Mouse (Mus musculus) kidney, adult 9 months (tissue): ENCODE data around the gene Atp1b1.

ENCODE experiments used
- DNase-seq: peaks from one replicate; pipeline ENCODE4 v3.0.0; 2022

The Atp1b1 gene

DNA sequence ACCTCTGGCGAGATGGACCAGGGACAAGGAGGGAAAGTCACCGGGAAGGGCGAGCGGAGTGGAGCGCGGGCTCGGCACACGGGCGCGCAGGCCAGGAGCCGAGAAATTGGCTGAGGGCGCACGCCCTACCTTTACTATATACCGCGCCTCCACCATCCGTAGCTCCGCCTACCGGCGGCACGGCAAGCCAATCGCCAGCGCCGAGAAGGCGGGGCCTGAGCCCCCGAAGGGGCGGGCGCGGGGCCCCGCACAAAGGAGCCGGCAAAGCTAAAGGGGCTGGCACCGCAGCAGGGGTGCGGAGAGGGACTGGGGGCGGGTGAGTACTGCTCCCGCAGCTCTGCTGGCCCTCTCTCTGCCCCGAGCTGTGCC lies at the start of gene Atp1b1:
Gene Atp1b1 (minus strand): TSS at position 111 of the 369 bp plus-strand sequence.
- peak; percentile 94 for DNase-seq

DNA sequence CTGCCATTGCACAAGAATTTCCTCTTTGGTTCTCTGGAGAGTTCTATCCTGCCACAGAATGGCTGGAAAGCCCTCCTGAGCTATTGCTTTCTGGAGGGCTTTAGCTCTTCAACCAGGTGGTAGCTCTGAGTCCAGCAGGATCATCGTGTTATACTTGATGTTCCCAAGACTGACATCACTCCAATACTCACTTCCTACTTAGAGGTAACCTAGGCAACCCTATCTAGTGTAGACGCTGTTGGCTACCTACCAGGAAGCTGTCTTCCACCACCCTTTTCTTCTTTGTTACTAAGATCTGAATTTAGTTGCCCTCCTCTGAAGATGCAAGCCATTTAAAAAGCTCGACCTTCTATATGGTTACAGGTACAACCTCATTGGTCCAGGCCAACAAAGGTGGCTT lies 46.9 kb upstream of the Atp1b1 start:
- no peak for DNase-seq

DNA sequence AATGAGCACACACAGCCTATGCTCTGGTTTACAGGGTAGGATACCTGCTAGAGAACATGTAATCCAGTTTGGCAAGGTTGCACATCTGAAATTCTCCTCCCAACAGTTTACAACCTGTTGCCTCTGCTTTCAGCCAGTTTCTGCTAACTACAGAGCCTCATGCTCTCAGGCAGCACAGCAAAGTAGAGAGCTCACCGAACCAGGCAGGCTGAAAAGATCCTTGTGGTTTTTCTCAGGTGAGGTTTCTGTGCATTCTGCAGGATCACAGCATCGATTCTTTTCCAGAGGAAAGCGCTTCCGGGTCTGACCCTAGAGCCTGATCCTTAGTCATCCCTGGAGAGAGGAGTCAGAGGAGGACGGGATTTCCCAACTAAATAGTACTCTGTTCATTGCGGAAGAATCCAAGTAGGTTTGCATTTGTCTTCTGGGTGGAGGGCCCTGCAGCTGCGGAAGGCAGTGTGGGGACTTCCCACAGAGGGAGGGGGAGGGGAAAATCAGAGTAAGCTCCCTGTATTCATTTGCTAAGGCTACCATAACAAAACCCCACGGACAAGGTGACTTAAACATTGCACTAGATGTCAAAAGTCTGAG lies 45.1 kb upstream of the Atp1b1 start:
- peak; percentile 31 for DNase-seq

DNA sequence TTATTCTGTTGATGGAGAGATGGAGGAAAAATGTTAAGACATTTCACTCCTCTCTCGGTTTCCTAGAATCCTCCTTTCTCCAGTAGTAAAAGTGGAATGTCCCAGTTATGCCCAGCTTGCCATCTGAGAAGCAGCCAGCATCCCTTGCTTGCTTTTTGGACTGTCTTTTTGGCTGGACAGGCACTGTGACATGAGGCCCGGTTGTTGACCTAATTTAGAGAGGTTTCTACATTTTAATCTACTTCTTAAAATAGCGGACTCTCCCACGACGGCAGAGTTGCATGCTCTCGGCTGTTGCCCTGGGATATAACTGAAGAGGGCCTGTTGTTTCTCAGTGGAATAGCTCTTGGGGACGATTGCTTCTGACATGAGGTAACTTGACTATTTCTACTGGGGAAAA lies 44.1 kb upstream of the Atp1b1 start:
- DNase-seq, result no peak

DNA sequence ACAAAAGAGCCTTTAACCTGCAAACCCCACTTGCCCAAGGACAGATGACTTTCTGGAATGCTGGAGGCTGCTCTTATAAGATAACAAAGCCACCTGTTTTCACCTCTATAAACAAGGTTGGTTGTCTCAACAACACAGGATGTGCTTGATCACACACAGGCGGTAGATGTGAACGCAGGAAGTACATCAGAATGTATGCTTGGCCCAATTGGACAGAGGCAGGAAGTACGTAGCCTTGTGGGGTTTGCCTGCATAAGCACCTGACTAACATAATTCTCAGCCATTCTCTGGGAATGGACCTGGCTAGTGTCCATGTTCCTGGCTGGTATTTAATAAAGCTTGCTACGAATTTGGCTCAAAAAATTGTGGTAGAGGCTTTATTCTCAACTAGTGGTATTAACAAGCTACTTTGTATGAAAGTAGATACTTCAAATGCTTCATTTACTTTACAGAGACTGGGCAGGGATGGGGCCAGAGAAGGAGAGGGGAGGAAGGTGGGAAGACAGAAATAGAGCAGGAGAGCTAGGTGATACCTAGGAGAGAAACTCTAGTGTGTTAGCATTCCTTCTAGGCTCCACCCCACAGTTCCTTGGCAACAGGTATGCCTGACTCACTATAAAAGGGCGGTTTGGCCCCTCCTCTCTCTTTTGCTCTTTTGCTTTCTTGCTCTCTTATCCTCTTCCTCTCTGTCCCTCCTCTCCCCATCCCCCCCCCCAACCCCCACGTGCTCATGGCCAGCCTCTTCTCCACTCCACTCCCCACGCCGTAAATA lies 36.8 kb upstream of the Atp1b1 start:
- peak; percentile 27 for DNase-seq

DNA sequence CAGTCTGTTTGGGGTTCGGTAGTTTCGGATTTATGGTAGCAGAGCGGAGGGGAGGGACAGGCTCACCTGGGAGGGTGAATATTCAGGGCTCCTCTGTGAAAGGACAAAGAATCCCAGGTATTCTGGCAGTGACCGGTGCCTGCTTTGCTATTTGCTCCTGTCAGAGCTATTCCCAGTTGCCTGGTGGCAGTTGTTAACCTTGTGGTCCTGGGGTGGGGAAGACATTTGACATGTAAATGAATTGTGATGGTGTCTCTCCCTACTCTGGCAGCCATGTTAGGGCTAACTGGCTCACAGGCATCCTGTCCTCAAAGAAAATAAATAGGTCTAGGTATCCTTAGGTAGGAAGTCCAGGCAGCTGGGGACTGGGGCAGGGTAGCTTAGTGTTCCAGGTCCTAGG lies 36.1 kb upstream of the Atp1b1 start:
- no peak for DNase-seq

DNA sequence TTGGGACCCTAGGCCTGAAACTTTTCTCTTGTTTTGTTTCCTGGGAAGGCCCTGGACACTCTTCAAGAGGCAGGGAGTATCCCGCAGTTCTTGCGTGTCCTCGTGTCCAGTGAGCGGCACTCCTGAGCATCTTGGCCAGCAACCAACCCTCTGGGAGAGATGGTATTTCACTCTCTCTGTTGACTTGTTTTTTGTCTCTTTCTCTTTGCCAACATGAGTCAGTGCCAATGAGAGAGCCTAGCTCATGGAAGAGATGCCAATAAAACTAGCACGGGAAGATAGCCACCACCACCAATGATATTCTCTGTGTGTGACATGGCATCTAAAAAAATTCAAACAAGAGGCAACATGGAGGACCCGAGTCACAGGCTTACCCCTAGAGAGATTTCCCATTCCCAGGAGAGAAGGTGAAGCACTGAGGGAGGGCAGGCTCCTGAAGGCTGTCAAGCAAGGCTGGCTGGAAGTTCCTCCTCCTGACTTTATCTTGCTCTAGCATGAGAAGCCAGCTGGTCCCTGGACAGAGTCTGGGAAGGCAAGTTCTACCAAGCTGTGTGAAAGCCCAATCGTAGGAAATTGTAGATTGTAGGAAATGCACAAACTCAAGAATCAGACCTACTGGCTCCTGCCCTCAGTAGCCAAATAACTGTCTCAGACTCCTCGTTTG lies 35.0 kb upstream of the Atp1b1 start:
- peak; percentile 63 for DNase-seq

DNA sequence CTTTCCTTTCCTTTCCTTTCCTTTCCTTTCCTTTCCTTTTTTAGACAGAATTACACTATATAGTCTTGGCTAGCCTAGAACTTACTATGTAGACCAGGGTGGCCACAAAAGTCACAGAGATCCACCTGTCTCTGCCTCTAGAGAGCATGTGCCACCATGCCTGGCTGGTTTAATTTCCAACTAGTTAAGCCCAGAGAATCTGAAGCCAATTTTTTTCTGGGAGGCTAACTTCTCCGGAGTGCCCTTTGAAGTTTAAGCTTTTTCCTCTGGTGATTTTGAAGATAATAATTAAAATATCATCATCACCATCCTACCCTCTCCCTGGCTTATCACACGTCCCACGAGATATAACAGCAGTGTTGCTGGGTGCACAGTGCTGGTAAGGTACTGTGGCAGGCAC lies 34.3 kb upstream of the Atp1b1 start:
- peak; percentile 67 for DNase-seq

DNA sequence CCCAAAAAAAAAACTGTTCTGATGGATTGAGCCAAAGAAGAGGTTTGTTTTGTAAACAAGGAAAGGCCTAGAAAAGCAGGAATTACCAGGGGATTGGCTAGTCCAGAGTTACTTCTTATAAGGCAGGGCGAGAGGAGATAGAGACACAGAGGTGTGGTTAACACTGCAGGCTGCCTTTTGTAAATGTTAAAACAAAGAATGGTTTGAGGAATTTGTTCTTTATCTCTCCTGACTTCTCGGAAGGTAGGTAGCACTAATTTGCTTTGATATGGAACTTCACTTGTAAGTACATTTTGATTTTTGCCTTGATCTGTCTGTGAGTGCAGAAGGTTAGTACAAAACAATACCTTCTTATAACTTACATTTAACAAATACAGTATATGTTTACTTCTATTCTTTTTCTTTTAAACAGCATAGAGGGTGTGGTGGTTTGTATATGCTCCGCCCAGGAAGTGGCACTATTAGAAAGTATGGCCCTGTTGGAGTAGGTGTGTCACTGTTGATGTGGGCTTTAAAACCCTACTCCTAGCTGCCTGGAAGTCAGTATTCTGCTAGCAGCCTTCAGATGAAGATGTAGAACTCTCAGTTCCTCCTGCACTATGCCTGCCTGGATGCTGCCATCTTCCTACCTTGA lies 31.9 kb upstream of the Atp1b1 start:
- DNase-seq, result no peak

DNA sequence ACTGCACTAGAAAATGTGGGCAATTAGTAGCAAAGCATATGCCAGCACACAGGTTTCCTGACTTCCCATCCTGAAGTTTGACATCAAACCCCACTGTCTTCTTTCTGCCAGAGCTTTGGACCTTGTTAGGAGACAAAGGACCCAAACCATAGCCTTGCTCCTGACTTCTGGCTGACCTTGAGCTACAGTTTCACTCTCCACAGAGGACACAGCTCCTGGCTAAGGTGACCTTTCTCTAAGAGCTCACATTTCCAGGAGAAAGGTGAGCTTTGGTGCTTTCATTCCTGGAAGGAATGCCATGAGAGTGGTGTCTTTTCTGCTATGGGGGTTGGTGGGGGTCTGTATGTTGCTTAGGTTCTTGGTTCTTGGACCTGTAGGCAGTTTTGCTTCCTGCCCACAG lies 25.6 kb upstream of the Atp1b1 start:
- DNase-seq, result no peak

DNA sequence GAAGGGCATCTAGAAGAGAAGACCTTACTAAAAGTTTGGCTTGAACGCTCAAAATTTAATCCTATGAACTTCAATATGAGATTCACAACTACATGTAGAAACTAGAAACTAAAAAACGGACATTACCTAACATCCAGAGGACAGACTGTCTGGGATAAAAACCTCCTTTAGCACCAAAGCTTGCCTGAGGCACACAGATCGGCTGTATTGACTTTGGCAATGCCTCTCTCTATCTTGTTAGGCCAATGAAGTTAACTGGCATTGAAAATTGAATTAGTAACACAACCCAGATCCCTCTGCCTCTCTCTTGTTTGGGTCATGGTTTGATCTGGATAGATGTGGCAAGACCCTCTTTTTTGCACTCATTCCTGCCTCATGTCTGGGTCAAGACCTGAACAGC lies 24.7 kb upstream of the Atp1b1 start:
- no peak for DNase-seq

DNA sequence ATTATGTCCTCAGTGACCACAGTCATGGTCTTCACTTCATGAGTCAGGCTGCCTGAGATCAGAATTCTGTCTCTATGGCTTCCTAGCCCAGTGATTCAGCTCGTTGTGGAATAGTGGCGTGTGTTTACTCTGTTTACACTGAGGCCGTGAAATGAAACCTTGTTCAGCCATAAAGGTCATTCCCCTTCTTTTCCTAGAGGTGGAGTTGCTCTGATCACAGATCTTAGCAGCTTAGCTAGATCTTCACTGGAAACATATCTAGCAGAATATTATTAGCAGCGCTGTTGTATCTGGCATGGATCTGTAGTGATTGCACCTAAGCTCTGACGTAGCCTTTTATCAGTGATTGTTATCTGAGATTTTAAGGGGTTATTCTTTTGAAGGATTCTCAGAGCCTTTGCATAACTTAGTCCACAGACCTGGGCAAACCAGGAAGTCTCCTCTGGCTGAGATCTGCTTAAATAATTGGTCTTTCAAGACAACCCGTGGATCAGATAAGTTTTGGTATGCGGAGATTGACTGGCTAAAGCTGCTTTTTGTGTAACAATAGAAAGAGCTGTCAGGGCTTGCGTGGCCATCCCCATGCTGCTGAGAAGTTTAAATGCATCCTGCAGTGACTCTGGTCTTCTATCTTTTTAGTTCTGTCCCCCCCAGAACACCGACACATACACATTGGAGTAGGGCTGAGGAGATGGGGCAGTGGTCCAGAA lies 23.6 kb upstream of the Atp1b1 start:
- no peak for DNase-seq

DNA sequence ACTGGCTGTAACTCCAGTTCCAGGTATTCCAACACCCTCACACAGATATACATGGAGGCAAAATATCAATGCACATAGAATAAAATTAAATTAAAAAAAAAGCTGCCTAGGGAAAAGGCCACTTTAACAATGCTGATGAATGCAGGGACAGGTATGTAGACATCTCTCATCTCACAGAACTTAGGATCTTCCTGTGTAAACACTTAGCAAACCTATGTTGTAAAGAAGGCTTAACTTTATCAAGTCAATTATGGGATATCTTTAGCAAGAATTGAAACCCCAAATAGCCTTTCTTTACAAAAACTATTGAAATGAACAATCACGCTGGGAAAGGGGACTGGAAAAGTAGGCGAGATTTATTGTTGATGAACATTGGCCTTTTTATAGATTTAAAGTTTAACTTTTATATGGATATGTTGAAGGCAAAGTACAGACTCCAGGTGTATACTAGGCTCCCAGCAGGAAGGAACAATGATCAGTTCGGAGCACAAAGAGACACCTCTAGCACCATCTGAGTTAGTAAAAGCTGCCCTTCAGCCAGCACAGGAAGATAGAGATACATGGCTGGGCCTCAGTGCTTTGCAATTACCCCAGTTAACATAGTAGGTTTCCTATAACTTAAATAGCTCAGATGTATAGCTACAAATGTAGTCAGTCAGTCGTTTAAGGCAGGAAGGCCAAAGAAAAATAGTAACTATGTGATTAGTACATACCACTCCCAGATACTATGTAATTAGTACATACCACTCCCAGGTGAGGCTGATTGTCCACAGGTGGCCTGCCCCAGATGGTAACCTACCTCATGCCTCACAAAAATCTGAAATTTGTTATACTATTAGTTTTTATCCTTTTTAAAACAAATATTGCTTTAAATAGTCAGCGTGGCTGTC lies 22.8 kb upstream of the Atp1b1 start:
- no peak for DNase-seq

DNA sequence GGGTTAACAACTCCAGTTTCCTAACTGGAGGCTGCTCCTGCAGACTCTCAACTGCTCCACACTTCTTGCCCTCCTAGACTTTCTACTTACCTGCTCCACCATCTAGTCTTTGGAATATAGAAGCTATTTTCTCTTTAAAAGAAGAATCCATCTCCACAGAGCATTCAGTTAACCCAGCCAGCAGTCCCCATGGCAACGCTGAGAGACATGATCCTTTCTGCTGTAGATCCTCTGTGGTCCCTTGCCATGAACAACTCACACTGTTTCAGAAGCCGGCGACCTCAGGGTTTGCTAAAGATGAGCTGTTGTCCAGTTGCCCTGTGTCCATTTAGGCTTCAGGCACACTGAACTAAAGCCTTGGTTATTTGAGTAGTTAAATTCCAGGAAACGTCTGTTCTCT lies 17.7 kb upstream of the Atp1b1 start:
- DNase-seq, result no peak

DNA sequence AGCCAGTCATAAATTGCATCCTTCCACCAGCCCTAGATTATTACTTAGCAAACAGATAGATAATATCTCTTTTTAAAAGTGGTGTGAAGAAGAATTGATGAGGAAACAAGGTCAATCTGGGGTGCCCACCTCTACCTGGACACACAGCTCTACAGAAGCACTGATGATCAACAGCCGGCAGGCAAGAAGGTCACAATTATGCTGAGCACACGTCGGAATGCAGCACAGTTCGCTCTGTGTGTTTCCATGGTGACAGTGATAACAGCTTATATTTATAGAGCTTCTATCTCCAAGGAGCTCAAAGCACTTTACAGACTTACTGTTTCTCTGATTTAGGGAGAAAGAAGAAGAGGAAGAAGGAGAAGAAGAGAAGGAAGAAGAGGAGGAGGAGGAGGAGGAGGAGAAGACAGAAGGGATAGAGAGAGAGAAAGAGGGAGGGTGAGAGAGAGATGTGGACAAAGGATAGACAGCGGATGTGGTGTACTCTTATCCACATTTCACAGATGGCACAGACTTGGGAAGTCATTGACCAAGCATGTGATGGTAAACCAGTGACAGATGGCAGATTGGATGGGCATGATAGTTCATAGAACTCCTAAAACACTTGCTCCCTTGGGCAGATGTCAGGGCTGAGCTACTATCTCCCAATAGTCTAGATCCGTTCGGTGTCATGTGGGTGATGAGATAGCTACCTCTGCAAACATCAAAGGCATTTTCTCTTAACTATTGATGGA lies 16.8 kb upstream of the Atp1b1 start:
- DNase-seq, result no peak

DNA sequence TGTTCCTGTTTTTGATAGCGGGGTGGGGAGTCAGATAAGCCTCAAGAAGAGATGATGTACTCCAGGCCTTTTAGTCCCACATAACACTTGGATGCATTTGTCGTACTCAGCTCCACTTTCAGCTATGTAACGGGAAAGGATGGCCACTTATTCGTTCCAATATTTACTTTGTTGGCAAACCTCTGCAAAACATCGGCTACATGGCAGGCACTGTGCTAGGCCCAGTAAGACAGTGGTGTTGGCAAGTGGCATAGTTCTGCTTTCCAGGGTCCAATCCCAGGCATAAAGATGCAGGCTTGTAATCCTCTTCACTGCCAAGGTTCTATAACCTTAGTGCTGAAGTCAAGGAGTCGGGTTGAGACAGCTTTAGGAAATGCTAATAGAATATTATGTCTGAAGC lies 16.2 kb upstream of the Atp1b1 start:
- no peak for DNase-seq

DNA sequence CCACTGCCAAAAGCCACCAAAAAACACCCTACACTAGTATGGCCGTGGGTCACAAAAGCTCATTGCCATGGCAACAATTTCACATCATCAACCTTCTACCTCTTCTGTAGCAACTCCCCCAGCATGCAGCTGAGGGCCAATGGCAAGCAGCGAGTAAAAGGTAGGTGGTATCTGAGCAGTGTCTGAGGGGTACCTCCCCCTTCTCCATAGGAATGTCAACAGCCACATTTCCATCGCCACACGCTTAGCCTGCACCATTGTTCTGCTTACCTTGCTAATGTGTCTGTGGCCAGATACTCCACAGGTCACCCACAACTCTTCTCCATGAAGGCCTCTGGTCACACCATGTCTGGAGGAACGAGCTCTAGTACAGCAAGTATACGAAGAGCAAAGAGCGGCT lies 15.2 kb upstream of the Atp1b1 start:
- no peak for DNase-seq

DNA sequence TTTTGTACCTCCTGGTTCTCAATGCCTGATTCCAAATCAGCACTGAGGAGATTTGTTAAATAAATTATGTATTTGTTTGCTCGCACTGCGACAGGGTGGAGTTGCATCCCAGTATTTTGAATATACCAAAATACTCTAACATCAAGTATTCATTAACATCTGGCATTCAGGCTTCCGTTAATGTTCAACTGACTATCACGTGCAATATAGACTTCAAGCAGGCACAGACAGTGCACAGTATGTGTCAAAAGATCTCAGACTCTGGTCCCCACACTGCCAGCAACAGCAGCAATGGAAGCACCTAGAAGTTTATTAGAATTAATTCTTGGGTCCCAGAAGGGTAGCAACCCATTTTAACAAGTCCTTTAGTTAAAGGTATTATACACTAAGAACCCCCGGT lies 13.5 kb upstream of the Atp1b1 start:
- peak; percentile 92 for DNase-seq

DNA sequence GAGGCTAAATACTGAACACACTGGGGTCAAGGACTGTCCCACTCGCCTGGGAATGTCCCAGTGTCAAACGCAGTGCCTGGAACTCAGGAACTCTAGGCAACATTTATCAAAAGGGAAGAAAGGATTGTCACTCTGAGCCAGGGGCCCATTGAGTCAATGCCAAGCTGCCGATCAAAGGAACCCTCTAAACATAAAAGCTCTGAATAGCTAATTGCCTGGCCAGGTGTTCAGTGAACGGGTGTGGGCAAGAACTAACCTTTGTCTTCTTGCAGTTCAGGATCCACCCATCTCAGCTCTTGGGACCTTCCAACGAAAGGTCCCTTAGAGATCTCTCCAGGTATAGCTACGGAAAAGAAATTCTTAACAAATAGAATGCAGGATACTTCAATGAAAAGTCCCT lies 12.8 kb upstream of the Atp1b1 start:
- DNase-seq, result peak; percentile 42

DNA sequence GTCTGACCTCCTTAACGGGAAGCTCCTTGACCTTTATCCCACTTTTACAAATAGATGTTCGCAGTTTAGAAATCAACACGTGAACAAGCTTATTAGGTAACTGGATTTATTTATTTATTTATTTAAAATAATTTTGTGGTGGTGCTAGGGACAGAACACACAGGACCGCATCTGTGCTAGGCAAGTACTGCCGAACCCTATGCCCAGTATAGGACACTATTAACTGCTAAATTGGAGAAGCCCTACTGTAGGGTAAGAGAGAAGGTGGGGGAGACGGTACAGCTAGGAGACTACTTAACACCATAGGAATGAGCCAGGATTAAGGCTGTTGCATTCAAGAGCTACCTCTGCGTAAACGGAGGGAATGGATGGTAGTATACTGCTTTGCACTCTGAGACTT lies 10.2 kb upstream of the Atp1b1 start:
- DNase-seq, result peak; percentile 48

DNA sequence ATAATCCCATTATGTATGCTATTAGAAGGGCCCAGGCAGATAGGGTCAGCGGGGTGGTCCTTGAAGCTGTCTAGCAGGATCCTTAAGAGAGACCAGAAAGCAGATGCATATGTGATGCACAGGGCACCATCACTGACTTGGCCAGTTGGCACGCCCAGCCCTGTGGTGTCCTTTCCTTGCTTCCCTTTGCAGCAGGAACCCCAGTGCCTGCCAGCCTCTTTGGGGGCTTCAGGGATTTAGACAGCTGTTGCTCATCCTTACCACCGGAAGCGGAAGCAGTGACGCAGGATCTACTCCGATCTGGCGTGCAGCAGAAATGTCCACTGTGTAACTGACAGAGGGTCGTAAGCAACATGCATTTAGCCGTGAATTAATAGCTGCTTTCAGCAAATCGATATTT lies 9.3 kb upstream of the Atp1b1 start:
- DNase-seq, result no peak

DNA sequence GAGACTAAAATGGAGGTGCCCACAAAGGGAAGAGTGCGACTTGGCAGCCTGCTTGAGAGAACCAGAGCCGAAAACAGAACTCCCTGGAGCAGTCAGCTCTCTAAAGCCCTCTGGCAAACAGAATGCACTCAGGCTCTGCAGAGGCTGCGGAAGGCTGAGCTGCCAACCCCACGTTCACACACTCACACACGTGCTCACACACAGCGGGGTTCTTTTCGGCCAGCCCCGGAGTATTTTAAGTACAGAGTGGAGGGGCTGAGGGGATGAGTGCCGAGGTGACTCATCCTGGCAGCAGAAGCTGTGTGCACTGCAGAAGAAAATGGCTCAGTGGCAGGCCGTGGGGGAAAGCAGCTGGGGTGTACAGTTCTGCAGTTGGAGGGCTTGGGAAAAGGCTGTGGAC lies 3.6 kb upstream of the Atp1b1 start:
- peak; percentile 74 for DNase-seq
